Mouse (Mus musculus) embryonic facial prominence, embryonic 14.5 days (tissue): ENCODE measurements around the gene Mtmr3. TPM values are rescaled to one million over a fixed set of nuclear protein-coding genes. Genes with fewer than 3 reads are reported as not detected.

Experiments
- ATAC-seq: fragments of 200-750 bp; cut with Nextera tagmentation; 2 replicates; pipeline ENCODE4 v1.8.0; 2017; ENCODE audit warnings: low read depth, moderate number of reproducible peaks, moderate TSS enrichment
- DNase-seq: peaks from one replicate; pipeline ENCODE4 v3.0.0-alpha.2; 2015; ENCODE audit warnings: low spot score
- H3K27ac ChIP-seq: fragments of 300-500 bp; sonication (generic); replicated peaks from 2 replicates; pipeline ENCODE4 v1.5.1; 2014; ENCODE audit warnings: low read depth, mild to moderate bottlenecking, low read length, moderate library complexity
- H3K27me3 ChIP-seq: fragments of 300-500 bp; sonication (generic); replicated peaks from 2 replicates; pipeline ENCODE4 v1.6.1; 2014; ENCODE audit warnings: low read length; ENCODE audit not compliant: control insufficient read depth, insufficient read depth
- H3K36me3 ChIP-seq: fragments of 300-500 bp; sonication (generic); 2 replicates; pipeline ENCODE4 v1.6.1; 2014; ENCODE audit warnings: low read length, mixed read lengths; ENCODE audit not compliant: control insufficient read depth, insufficient read depth
- H3K4me1 ChIP-seq: fragments of 300-500 bp; sonication (generic); 2 replicates; pipeline ENCODE4 v1.6.1; 2014; ENCODE audit warnings: antibody characterized with exemption, low read length; ENCODE audit not compliant: control insufficient read depth, insufficient read depth
- H3K4me2 ChIP-seq: fragments of 300-500 bp; sonication (generic); 2 replicates; pipeline ENCODE4 v1.6.1; 2014; ENCODE audit warnings: low read depth, mild to moderate bottlenecking, low read length, moderate library complexity, mixed read lengths
- H3K4me3 ChIP-seq: fragments of 300-500 bp; sonication (generic); 2 replicates; pipeline ENCODE4 v1.5.1; 2014; ENCODE audit warnings: low read depth, mild to moderate bottlenecking, low read length
- H3K9ac ChIP-seq: fragments of 300-500 bp; sonication (generic); 2 replicates; pipeline ENCODE4 v1.6.1; 2014; ENCODE audit warnings: low read depth, mild to moderate bottlenecking, low read length, moderate library complexity, mixed read lengths
- H3K9me3 ChIP-seq: fragments of 300-500 bp; sonication (generic); 2 replicates; pipeline ENCODE4 v1.6.1; 2016; ENCODE audit warnings: low read length; ENCODE audit not compliant: control insufficient read depth
- WGBS: fragments of 180-500 bp; shearing (Covaris S2); extraction: QIAGEN DNeasy Blood & Tissue Kit; methylation state at CpG from one replicate; pipeline ENCODE4 v1.1.7; 2014; 5-methylcytosine and 5-hydroxymethylcytosine counted together
- polyA plus RNA-seq: library from polyadenylated mRNA; unstranded; fragments of >200 nt; fragmentation: Nextera tagmentation; extraction: Ambion mirVana; gene quantifications from 2 replicates; pipeline ENCODE4 v1.2.1, GENCODE M21; 2014

Mtmr3 gene
- polyA plus RNA-seq, 1 experiment from 2014 or later: 27.7 TPM

GRCm38 (mm10) chr11:4476184-4476697, 118.4 kb downstream of the Mtmr3 start:
- no peak overlapping the region for H3K27ac ChIP-seq
- H3K9me3 ChIP-seq: no peaks in the 10 kb centered on the region
- no peak overlapping the region for H3K9ac ChIP-seq
- H3K4me3 ChIP-seq: no peak overlapping the region
- H3K4me2 ChIP-seq: no peak overlapping the region
- 91% methylated on average over 4 of the region's 4 CpGs for WGBS
- H3K27me3 ChIP-seq: no peaks in the 10 kb centered on the region
- peaks cover 24% of the 10 kb centered on the region for H3K36me3 ChIP-seq
- ATAC-seq: no peak
- DNase-seq: no peak
- H3K4me1 ChIP-seq: no peaks in the 10 kb centered on the region

GRCm38 (mm10) chr11:4472464-4473179, 122.0 kb downstream of the Mtmr3 start:
- Histone ChIP-seq H3K4me2 (no peak overlapping the region), H3K9ac (no peak overlapping the region), H3K4me3 (no peak overlapping the region), H3K27ac (no peak overlapping the region), H3K27me3 (no peaks in the 10 kb centered on the region), H3K36me3 (no peaks in the 10 kb centered on the region), H3K4me1 (no peaks in the 10 kb centered on the region), H3K9me3 (no peaks in the 10 kb centered on the region)
- ATAC-seq (peak; percentile 50; the same call in 1 of the 2 replicates), DNase-seq (peak; percentile 14)
- WGBS: 67% methylated on average over 7 of the region's 7 CpGs

GRCm38 (mm10) chr11:4471734-4472133, 122.9 kb downstream of the Mtmr3 start:
- no peak overlapping the region for H3K4me3 ChIP-seq
- ATAC-seq: no peak
- 62% methylated on average over 5 of the region's 5 CpGs for WGBS

GRCm38 (mm10) chr11:4471251-4471650, 123.4 kb downstream of the Mtmr3 start:
- ATAC-seq (no peak), DNase-seq (no peak)
- Histone ChIP-seq H3K4me2 (no peak overlapping the region), H3K9ac (no peak overlapping the region), H3K27me3 (no peaks in the 10 kb centered on the region), H3K9me3 (no peaks in the 10 kb centered on the region), H3K4me1 (no peaks in the 10 kb centered on the region), H3K27ac (no peak overlapping the region), H3K4me3 (no peak overlapping the region), H3K36me3 (no peaks in the 10 kb centered on the region)

More at GRCm38 (mm10) chr11:4471734-4472133, 122.9 kb downstream of the Mtmr3 start:
- Histone ChIP-seq H3K4me1 (no peaks in the 10 kb centered on the region), H3K27me3 (no peaks in the 10 kb centered on the region), H3K4me2 (no peak overlapping the region), H3K36me3 (no peaks in the 10 kb centered on the region), H3K9me3 (no peaks in the 10 kb centered on the region), H3K27ac (no peak overlapping the region), H3K9ac (no peak overlapping the region)
- no peak for DNase-seq

GRCm38 (mm10) chr11:4469091-4469490, 125.6 kb downstream of the Mtmr3 start:
- no peak overlapping the region for H3K4me2 ChIP-seq
- no peak for DNase-seq
- WGBS: 51% methylated on average over 5 of the region's 5 CpGs
- no peaks in the 10 kb centered on the region for H3K36me3 ChIP-seq
- no peak overlapping the region for H3K27ac ChIP-seq
- no peak overlapping the region for H3K4me3 ChIP-seq
- no peak overlapping the region for H3K9ac ChIP-seq
- H3K27me3 ChIP-seq: no peaks in the 10 kb centered on the region
- H3K4me1 ChIP-seq: no peaks in the 10 kb centered on the region
- H3K9me3 ChIP-seq: no peaks in the 10 kb centered on the region
- no peak for ATAC-seq

GRCm38 (mm10) chr11:4467436-4467835, 127.2 kb downstream of the Mtmr3 start:
- Histone ChIP-seq H3K27me3 (no peaks in the 10 kb centered on the region), H3K4me1 (no peaks in the 10 kb centered on the region), H3K9me3 (no peaks in the 10 kb centered on the region), H3K4me3 (no peak overlapping the region), H3K36me3 (no peaks in the 10 kb centered on the region), H3K27ac (no peak overlapping the region), H3K4me2 (no peak overlapping the region), H3K9ac (no peak overlapping the region)
- ATAC-seq (no peak), DNase-seq (no peak)
- WGBS: 89% methylated on average over 1 of the region's 1 CpGs

GRCm38 (mm10) chr11:4466191-4466590, 128.5 kb downstream of the Mtmr3 start:
- H3K9me3 ChIP-seq: no peaks in the 10 kb centered on the region
- H3K27ac ChIP-seq: no peak overlapping the region
- H3K9ac ChIP-seq: no peak overlapping the region
- H3K36me3 ChIP-seq: no peaks in the 10 kb centered on the region
- WGBS: 45% methylated on average over 4 of the region's 4 CpGs
- no peaks in the 10 kb centered on the region for H3K4me1 ChIP-seq
- H3K4me3 ChIP-seq: no peak overlapping the region
- no peak overlapping the region for H3K4me2 ChIP-seq
- DNase-seq (no peak), ATAC-seq (no peak)
- H3K27me3 ChIP-seq: no peaks in the 10 kb centered on the region

GRCm38 (mm10) chr11:4464616-4465015, 130.0 kb downstream of the Mtmr3 start:
- ATAC-seq: no peak
- Histone ChIP-seq H3K27me3 (no peaks in the 10 kb centered on the region), H3K9ac (no peak overlapping the region), H3K4me3 (no peak overlapping the region), H3K36me3 (no peaks in the 10 kb centered on the region), H3K9me3 (no peaks in the 10 kb centered on the region), H3K4me2 (no peak overlapping the region), H3K4me1 (no peaks in the 10 kb centered on the region), H3K27ac (no peak overlapping the region)
- WGBS: 81% methylated on average over 4 of the region's 4 CpGs
- DNase-seq: no peak

GRCm38 (mm10) chr11:4464186-4464585, 130.5 kb downstream of the Mtmr3 start:
- WGBS: 80% methylated on average over 1 of the region's 1 CpGs
- no peak overlapping the region for H3K27ac ChIP-seq
- H3K4me1 ChIP-seq: no peaks in the 10 kb centered on the region
- DNase-seq: no peak
- H3K27me3 ChIP-seq: no peaks in the 10 kb centered on the region
- H3K9ac ChIP-seq: no peak overlapping the region
- no peak overlapping the region for H3K4me3 ChIP-seq
- no peaks in the 10 kb centered on the region for H3K9me3 ChIP-seq
- H3K4me2 ChIP-seq: no peak overlapping the region
- ATAC-seq: no peak
- H3K36me3 ChIP-seq: no peaks in the 10 kb centered on the region
